Mouse (Mus musculus) testis, adult 2 months (tissue): ENCODE measurements around the gene Misp.

ENCODE experiments used
- CTCF ChIP-seq: fragments of 200-500 bp; IDR thresholded peaks from 2 replicates; pipeline ENCODE4 v1.5.1; 2012; ENCODE audit warnings: low read depth, mild to moderate bottlenecking, inconsistent platforms, low read length, moderate library complexity; ENCODE audit not compliant: control insufficient read depth, insufficient read depth, insufficient replicate concordance
- POLR2A ChIP-seq: fragments of 200-500 bp; IDR thresholded peaks from 2 replicates; pipeline ENCODE4 v1.6.1; 2012; ENCODE audit warnings: low read depth, mild to moderate bottlenecking, inconsistent platforms, low read length, moderate library complexity; ENCODE audit not compliant: control insufficient read depth

GRCm38 (mm10) chr10:79772320-79772719 is 48.5 kb upstream of the Misp start:
- TF ChIP-seq CTCF (peak; percentile 23; the same call in 1 of the 2 replicates), POLR2A (no peak)
